Mouse (Mus musculus) large intestine, adult 2 months (tissue): ENCODE measurements at regions not wholly inside any gene's neighbourhood (a gene's known extent, or its start where the extent isn't known, plus 50 kb on each side); places are given as distances from the start of the nearest gene placed in this dataset.

Source experiments
- DNase-seq: peaks from one replicate; pipeline ENCODE4 v3.0.0-alpha.2; 2012; ENCODE audit warnings: low read depth, low spot score
- WGBS: fragments of 180-500 bp; shearing (Covaris S2); methylation state at CpG from one replicate; pipeline ENCODE4 v1.1.7; 2018; 5-methylcytosine and 5-hydroxymethylcytosine counted together

GRCm38 (mm10) chr15:56199336-56199735, 1278.1 kb downstream of the Slc22a22 start:
- WGBS = 73% methylated on average over 2 of the region's 2 CpGs
- DNase-seq = no peak

GRCm38 (mm10) chr15:56197425-56198201, 1279.8 kb downstream of the Slc22a22 start:
- 61% methylated on average over 1 of the region's 1 CpGs for WGBS
- no peak for DNase-seq

GRCm38 (mm10) chr15:56166236-56166635, 1311.2 kb downstream of the Slc22a22 start:
- peak; percentile 27 for DNase-seq
- WGBS = 10% methylated on average over 6 of the region's 6 CpGs

GRCm38 (mm10) chr15:56158726-56159125, 1318.7 kb downstream of the Slc22a22 start:
- no peak for DNase-seq
- 27% methylated on average over 2 of the region's 2 CpGs for WGBS

- 93% methylated on average over 3 of the region's 3 CpGs for WGBS
- DNase-seq = no peak
Measured at GRCm38 (mm10) chr15:56139451-56139850, 1338.0 kb downstream of the Slc22a22 start.

GRCm38 (mm10) chr15:56136420-56136970, 1340.9 kb downstream of the Slc22a22 start:
- 62% methylated on average over 7 of the region's 7 CpGs for WGBS
- peak; percentile 14 for DNase-seq

GRCm38 (mm10) chr15:56128029-56128428, 1349.4 kb downstream of the Slc22a22 start:
- WGBS = 84% methylated on average over 1 of the region's 1 CpGs
- DNase-seq = no peak

- DNase-seq = no peak
Measured at GRCm38 (mm10) chr15:56119287-56120065, 1357.9 kb downstream of the Slc22a22 start.

- DNase-seq = no peak
- 55% methylated on average over 2 of the region's 2 CpGs for WGBS
Measured at GRCm38 (mm10) chr15:56108313-56108712, 1369.1 kb downstream of the Slc22a22 start.

GRCm38 (mm10) chr15:56107719-56108118, 1369.7 kb downstream of the Slc22a22 start:
- no peak for DNase-seq
- 74% methylated on average over 4 of the region's 4 CpGs for WGBS

GRCm38 (mm10) chr15:56100133-56100735, 1377.2 kb downstream of the Slc22a22 start:
- 90% methylated on average over 3 of the region's 3 CpGs for WGBS
- no peak for DNase-seq

- DNase-seq = no peak
Measured at GRCm38 (mm10) chr15:56077838-56078567, 1399.4 kb downstream of the Slc22a22 start.

GRCm38 (mm10) chr15:56077081-56077480, 1400.3 kb downstream of the Slc22a22 start:
- 10% methylated on average over 1 of the region's 1 CpGs for WGBS

More at GRCm38 (mm10) chr15:56077838-56078567, 1399.4 kb downstream of the Slc22a22 start:
- 56% methylated on average over 11 of the region's 11 CpGs for WGBS

GRCm38 (mm10) chr15:56076680-56077079, 1400.7 kb downstream of the Slc22a22 start:
- no peak for DNase-seq
- WGBS = 98% methylated on average over 1 of the region's 1 CpGs

More at GRCm38 (mm10) chr15:56077081-56077480, 1400.3 kb downstream of the Slc22a22 start:
- no peak for DNase-seq

GRCm38 (mm10) chr15:56069511-56069910, 1407.9 kb downstream of the Slc22a22 start:
- WGBS = 76% methylated on average over 2 of the region's 2 CpGs
- DNase-seq = no peak

GRCm38 (mm10) chr15:56067214-56067613, 1410.2 kb downstream of the Slc22a22 start:
- no peak for DNase-seq

GRCm38 (mm10) chr15:56066540-56066939, 1410.9 kb downstream of the Slc22a22 start:
- DNase-seq = no peak
- WGBS = 66% methylated on average over 4 of the region's 4 CpGs

More at GRCm38 (mm10) chr15:56067214-56067613, 1410.2 kb downstream of the Slc22a22 start:
- 20% methylated on average over 3 of the region's 3 CpGs for WGBS

GRCm38 (mm10) chr15:56065872-56066534, 1411.4 kb downstream of the Slc22a22 start:
- no peak for DNase-seq
- WGBS = 37% methylated on average over 7 of the region's 7 CpGs

- no peak for DNase-seq
- 71% methylated on average over 3 of the region's 3 CpGs for WGBS
Measured at GRCm38 (mm10) chr15:56062576-56062975, 1414.8 kb downstream of the Slc22a22 start.
